Mouse (Mus musculus): ENCODE results near the gene Phyh. TPM values are rescaled to one million over a fixed set of nuclear protein-coding genes. Genes with fewer than 3 reads are reported as not detected.

The Phyh gene
- total RNA-seq (2023), result 10 to 100 TPM; 48.3 to 60.2 TPM

GRCm38 (mm10) chr2:4918860-4919739 is at the start of gene Phyh:
Gene Phyh, plus strand, starts transcription at chr2:4919019.

GRCm38 (mm10) chr2:4881350-4882248 is 37.2 kb upstream of the Phyh start, which contains the start of gene Sephs1:
Gene Sephs1, plus strand, starts transcription at chr2:4881564.

DNA sequence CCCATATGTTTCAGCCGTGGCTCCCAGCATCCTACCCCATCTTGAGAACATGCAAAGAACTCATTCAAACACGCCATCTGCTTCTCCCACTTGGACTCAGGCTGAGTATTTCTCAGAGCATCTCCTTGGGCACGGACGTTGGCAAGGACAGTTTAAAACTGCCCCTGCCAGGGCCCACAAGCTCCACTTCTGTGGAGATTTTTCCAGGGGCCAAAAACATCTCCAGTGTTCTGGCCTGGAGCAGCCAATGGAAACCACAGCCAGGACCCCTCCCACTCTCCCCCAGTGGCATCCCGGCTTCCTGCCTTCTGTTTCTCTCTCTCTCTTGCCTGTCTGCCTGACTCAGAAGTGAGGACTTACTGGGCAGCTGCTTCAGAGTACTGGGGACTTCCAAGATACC is 57.0 kb downstream of the Phyh start, which contains the start of gene Ucma:
Ucma (plus strand) TSS at position 316 of the 400 bp plus-strand sequence.

Other genes starting within 250 kb of the Phyh start
- not detected for gene Bend7, start 201.2 kb upstream of the Phyh start, total RNA-seq (2023)
- gene Sephs1, start 37.5 kb upstream of the Phyh start, total RNA-seq (2023), result 10 to 100 TPM; 21.5 to 23.6 TPM
- gene Ucma, start 57.1 kb downstream of the Phyh start, total RNA-seq (2023), result not detected
- 1 to 10 TPM; 1.6 to 2.0 TPM for gene Mcm10, start 93.8 kb downstream of the Phyh start, total RNA-seq (2023)
- gene Optn, start 145.0 kb downstream of the Phyh start, total RNA-seq (2023), result 1 to 10 TPM; 5.2 to 6.5 TPM
- gene Ccdc3, start 218.8 kb downstream of the Phyh start, total RNA-seq (2023), result not detected